Mouse (Mus musculus) embryonic facial prominence, embryonic 11.5 days (tissue): Measurements from ENCODE around the gene Sgta. TPM values are rescaled to one million over a fixed set of nuclear protein-coding genes. Genes with fewer than 3 reads are reported as not detected.

Experiments
- ATAC-seq: fragments of 200-750 bp; cut with Nextera tagmentation; replicated peaks from 2 replicates; pipeline ENCODE4 v1.8.0; 2017; ENCODE audit warnings: low read depth; ENCODE audit not compliant: insufficient number of reproducible peaks, low FRiP score, low TSS enrichment
- DNase-seq: peaks from one replicate; pipeline ENCODE4 v3.0.0-alpha.2; 2015; ENCODE audit warnings: low spot score
- H3K27ac ChIP-seq: fragments of 300-500 bp; sonication (generic); replicated peaks from 2 replicates; pipeline ENCODE4 v1.5.1; 2014; ENCODE audit warnings: mild to moderate bottlenecking, low read depth, low read length, control low read depth
- H3K27me3 ChIP-seq: fragments of 300-500 bp; sonication (generic); 2 replicates; pipeline ENCODE4 v1.6.1; 2014; ENCODE audit warnings: mild to moderate bottlenecking, low read length, moderate library complexity, mixed read lengths; ENCODE audit not compliant: control insufficient read depth, insufficient read depth
- H3K36me3 ChIP-seq: fragments of 300-500 bp; sonication (generic); replicated peaks from 2 replicates; pipeline ENCODE4 v1.6.1; 2014; ENCODE audit warnings: low read depth, mild to moderate bottlenecking, low read length, moderate library complexity, mixed read lengths; ENCODE audit not compliant: control insufficient read depth, insufficient read depth
- H3K4me1 ChIP-seq: fragments of 300-500 bp; sonication (generic); 2 replicates; pipeline ENCODE4 v1.6.1; 2014; ENCODE audit warnings: low read length, mixed read lengths; ENCODE audit not compliant: control insufficient read depth, insufficient read depth
- H3K4me2 ChIP-seq: fragments of 300-500 bp; sonication (generic); 2 replicates; pipeline ENCODE4 v1.6.1; 2014; ENCODE audit warnings: low read depth, mild to moderate bottlenecking, control low read depth, low read length, moderate library complexity
- H3K4me3 ChIP-seq: fragments of 300-500 bp; sonication (generic); 2 replicates; pipeline ENCODE4 v1.5.1; 2014; ENCODE audit warnings: low read depth, low read length, control low read depth
- H3K9ac ChIP-seq: fragments of 300-500 bp; sonication (generic); replicated peaks from 2 replicates; pipeline ENCODE4 v1.6.1; 2014; ENCODE audit warnings: mild to moderate bottlenecking, control low read depth, low read length
- H3K9me3 ChIP-seq: fragments of 300-500 bp; sonication (generic); replicated peaks from 2 replicates; pipeline ENCODE4 v1.6.1; 2016; ENCODE audit warnings: mild to moderate bottlenecking, low read length, inconsistent platforms, mixed read lengths; ENCODE audit not compliant: control insufficient read depth
- WGBS: fragments of 180-500 bp; shearing (Covaris S2); extraction: QIAGEN DNeasy Blood & Tissue Kit; methylation state at CpG from one replicate; pipeline ENCODE4 v1.1.7; 2014; 5-methylcytosine and 5-hydroxymethylcytosine counted together
- polyA plus RNA-seq: library from polyadenylated mRNA; unstranded; fragments of >200 nt; fragmentation: Nextera tagmentation; extraction: Ambion mirVana; gene quantifications from 2 replicates; pipeline ENCODE4 v1.2.1, GENCODE M21; 2014

Sgta gene
- polyA plus RNA-seq, 1 experiment from 2014 or later: 193 TPM

- Histone ChIP-seq H3K9ac (no peak overlapping the region), H3K4me3 (no peak overlapping the region), H3K9me3 (no peaks in the 10 kb centered on the region), H3K36me3 (peaks cover 4% of the 10 kb centered on the region; the same call in 1 of the 2 replicates), H3K4me2 (no peak overlapping the region), H3K27ac (no peak overlapping the region), H3K4me1 (0 out of 2 replicates have a peak, but pooled peaks cover 2% of the 10 kb centered on the region), H3K27me3 (no peaks in the 10 kb centered on the region)
- ATAC-seq (no peak), DNase-seq (no peak)
- 48% methylated on average over 2 of the region's 2 CpGs for WGBS
Observed at GRCm38 (mm10) chr10:81087021-81087420, 27.0 kb upstream of the Sgta start.

DNA sequence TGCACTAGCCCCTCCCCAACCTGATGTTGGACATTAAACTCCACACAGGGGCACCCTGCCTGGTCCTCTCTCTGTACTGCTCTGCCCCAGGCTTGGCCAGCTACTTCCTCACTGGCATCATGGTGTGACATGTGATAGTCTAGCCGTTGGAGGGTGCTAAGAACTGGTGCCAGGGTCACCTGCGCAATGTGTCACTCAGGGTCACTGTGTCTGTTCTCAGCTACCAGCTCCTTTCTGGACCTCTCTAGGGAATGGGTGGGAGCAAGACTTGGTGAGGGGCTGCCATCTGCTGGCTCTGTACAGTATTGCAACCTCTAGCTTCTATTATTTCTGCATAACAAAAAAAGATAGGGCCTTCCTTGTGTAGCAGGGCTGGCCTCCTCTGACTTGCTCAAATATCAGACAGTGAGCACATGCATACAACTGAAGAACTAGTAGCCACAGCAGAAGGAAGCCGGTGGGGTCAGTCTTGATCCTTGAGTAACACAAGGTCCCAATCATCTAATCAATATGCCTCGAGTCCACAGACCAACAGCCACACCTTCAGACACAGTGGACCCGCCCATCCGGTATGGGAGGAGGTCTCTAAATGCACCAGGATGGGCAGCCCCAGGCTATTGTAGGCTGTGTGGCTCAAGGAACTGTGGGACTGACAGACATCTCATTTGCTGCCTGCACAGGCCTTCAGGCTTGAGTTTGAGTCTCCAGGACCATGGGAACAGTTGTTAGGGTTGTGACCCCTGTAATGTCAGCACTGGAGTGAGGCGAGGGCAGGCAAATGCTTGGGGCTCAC is 22.4 kb upstream of the Sgta start:
- DNase-seq (peak; percentile 78), ATAC-seq (peak; percentile 46; the same call in 1 of the 2 replicates)
- Histone ChIP-seq H3K4me3 (no peak overlapping the region), H3K27ac (no peak overlapping the region), H3K27me3 (no peaks in the 10 kb centered on the region), H3K4me1 (no peaks in the 10 kb centered on the region), H3K36me3 (peaks cover 17% of the 10 kb centered on the region), H3K9me3 (no peaks in the 10 kb centered on the region), H3K9ac (no peak overlapping the region), H3K4me2 (no peak overlapping the region)
- 80% methylated on average over 7 of the region's 7 CpGs for WGBS

- Histone ChIP-seq H3K9me3 (no peaks in the 10 kb centered on the region), H3K27ac (no peak overlapping the region), H3K36me3 (peaks cover 17% of the 10 kb centered on the region), H3K4me2 (no peak overlapping the region), H3K9ac (no peak overlapping the region), H3K4me3 (no peak overlapping the region), H3K27me3 (no peaks in the 10 kb centered on the region), H3K4me1 (no peaks in the 10 kb centered on the region)
- 92% methylated on average over 31 of the region's 31 CpGs for WGBS
- ATAC-seq (no peak), DNase-seq (no peak)
Observed at GRCm38 (mm10) chr10:81080008-81080655, 20.2 kb upstream of the Sgta start.

DNA sequence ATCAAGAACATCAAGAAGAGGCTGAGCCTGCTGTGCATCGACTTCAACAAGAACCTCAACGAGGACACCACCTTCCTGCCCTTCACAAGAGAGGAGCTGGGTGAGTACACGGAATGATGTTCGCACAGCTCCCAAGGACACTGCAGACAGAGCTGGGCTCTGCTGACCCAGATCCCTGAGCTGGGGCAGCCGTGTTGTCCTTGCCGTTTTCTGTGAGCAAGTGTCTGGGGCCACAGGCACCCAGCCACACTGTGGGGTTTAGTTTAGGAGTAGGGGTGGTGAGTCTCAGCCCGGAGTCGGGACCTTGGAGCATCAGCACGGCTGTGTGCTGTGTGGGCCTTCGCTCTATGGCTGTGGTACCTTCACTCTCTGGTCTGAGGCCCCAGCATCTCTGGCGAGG is 17.9 kb upstream of the Sgta start:
- WGBS: 90% methylated on average over 11 of the region's 11 CpGs
- peaks cover 22% of the 10 kb centered on the region for H3K36me3 ChIP-seq
- ATAC-seq: no peak

GRCm38 (mm10) chr10:81076356-81076755 is 16.4 kb upstream of the Sgta start:
- Histone ChIP-seq H3K36me3 (peaks cover 20% of the 10 kb centered on the region), H3K27me3 (no peaks in the 10 kb centered on the region), H3K27ac (no peak overlapping the region), H3K4me3 (no peak overlapping the region), H3K9ac (no peak overlapping the region), H3K4me1 (no peaks in the 10 kb centered on the region), H3K4me2 (no peak overlapping the region), H3K9me3 (no peaks in the 10 kb centered on the region)
- DNase-seq (no peak), ATAC-seq (no peak)
- WGBS: 82% methylated on average over 1 of the region's 1 CpGs

More for the DNA sequence above, 17.9 kb upstream of the Sgta start:
- Histone ChIP-seq H3K27me3 (no peaks in the 10 kb centered on the region), H3K4me1 (no peaks in the 10 kb centered on the region), H3K4me2 (no peak overlapping the region), H3K9me3 (no peaks in the 10 kb centered on the region), H3K27ac (no peak overlapping the region), H3K4me3 (no peak overlapping the region), H3K9ac (no peak overlapping the region)
- DNase-seq: no peak

- no peak for DNase-seq
- Histone ChIP-seq H3K9me3 (no peaks in the 10 kb centered on the region), H3K27me3 (no peaks in the 10 kb centered on the region), H3K27ac (no peak overlapping the region), H3K9ac (no peak overlapping the region), H3K4me2 (no peak overlapping the region), H3K4me3 (no peak overlapping the region), H3K4me1 (peaks cover 1% of the 10 kb centered on the region; the same call in 1 of the 2 replicates), H3K36me3 (peaks cover 15% of the 10 kb centered on the region)
- WGBS: 81% methylated on average over 8 of the region's 8 CpGs
- ATAC-seq: no peak
Observed at GRCm38 (mm10) chr10:81075734-81076133, 15.8 kb upstream of the Sgta start.

DNA sequence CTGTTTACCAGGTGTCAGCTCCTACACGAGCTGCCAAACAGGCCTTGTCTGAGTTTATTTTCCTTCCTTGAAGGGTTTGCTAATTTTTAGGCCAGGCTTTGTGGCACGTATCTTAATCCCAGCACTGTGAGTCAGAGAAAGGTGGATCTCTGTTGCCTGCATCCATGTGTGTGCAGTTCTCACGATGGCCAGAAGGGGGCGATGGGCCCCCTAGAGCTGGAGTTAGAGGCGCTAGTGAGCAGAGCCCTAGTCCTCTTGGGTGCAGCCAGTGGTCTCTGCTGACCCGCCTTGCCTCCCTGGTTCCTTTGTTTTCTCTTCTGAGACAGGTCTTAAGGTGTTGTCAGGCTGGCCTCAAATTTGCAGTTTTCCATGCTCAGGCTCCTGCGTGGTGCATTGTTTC is 13.5 kb upstream of the Sgta start:
- peaks cover 6% of the 10 kb centered on the region for H3K36me3 ChIP-seq
- DNase-seq: peak; percentile 5
- WGBS: 64% methylated on average over 7 of the region's 7 CpGs
- no peaks in the 10 kb centered on the region for H3K9me3 ChIP-seq
- ATAC-seq: no peak
- no peak overlapping the region for H3K4me2 ChIP-seq
- H3K4me3 ChIP-seq: no peak overlapping the region
- no peaks in the 10 kb centered on the region for H3K27me3 ChIP-seq
- H3K27ac ChIP-seq: no peak overlapping the region
- H3K4me1 ChIP-seq: peaks cover 3% of the 10 kb centered on the region; the same call in 1 of the 2 replicates
- H3K9ac ChIP-seq: no peak overlapping the region

DNA sequence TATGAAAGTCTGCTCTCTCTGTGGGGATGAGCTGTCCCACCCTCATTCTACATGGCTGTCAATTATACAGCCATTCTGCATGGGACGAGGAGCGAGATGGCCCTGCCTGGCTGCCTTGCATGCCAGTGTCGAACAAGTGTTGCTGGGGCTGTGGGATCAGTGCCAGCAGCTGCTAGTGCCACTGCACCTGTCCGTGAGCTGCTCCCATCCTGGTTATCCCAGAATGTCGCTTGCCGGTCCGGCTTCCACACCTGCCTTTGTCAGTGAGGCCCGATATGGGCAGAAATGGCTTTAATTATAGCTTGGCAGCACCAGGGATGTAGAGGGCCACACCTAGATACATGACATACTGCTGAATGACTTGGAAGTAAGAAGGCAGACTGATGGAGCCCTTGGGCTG is 12.3 kb upstream of the Sgta start:
- peaks cover 6% of the 10 kb centered on the region; the same call in 1 of the 2 replicates for H3K36me3 ChIP-seq
- 93% methylated on average over 8 of the region's 8 CpGs for WGBS
- H3K9ac ChIP-seq: no peak overlapping the region
- H3K27ac ChIP-seq: no peak overlapping the region
- peaks cover 3% of the 10 kb centered on the region; the same call in 1 of the 2 replicates for H3K4me1 ChIP-seq
- H3K27me3 ChIP-seq: no peaks in the 10 kb centered on the region
- no peak for ATAC-seq
- no peaks in the 10 kb centered on the region for H3K9me3 ChIP-seq
- no peak overlapping the region for H3K4me2 ChIP-seq
- DNase-seq: no peak
- H3K4me3 ChIP-seq: no peak overlapping the region
